Mouse (Mus musculus): ENCODE data around the gene Ttc23l. TPM values are rescaled to one million over a fixed set of nuclear protein-coding genes. Genes with fewer than 3 reads are reported as not detected.

Gene Ttc23l
- polyA plus RNA-seq, 2 experiments: not detected

DNA sequence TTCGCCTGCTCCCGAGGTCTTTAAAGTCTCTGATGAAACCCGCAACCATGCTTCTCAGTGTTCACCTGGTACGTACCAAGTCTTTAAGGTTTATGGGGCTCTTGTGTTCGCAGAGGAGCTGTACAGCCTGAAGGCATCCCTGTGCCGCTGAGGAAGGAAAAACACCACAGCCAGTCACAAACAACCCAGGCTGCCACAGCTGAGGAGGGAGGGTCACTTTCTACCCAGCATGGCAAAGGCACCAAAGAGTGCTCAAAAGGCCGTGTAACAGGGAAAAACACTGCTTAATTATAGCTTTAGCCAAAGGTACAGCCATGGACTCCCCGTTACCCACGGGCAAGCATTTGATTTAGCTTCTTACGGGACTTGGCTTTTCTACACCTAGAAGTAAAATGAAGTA, 36.4 kb upstream of the Ttc23l start:
- DNase-seq (ENCODE audit: low read depth in 3 of 3, low spot score in 3 of 3) (no peak), ATAC-seq (ENCODE audit: insufficient read depth) (no peak)
- Histone ChIP-seq H3K27ac (no peak overlapping the region), H3K36me3 (replicated peaks; ENCODE audit: control insufficient read depth, insufficient read depth, low read depth) (no peaks in the 10 kb centered on the region), H3K27me3 (ENCODE audit: control insufficient read depth, insufficient read depth, low read length) (no peaks in the 10 kb centered on the region), H3K4me2 (ENCODE audit: low read depth) (no peak overlapping the region), H3K9me3 (ENCODE audit: control insufficient read depth, low read length) (no peaks in the 10 kb centered on the region), H3K4me1 (replicated peaks; ENCODE audit: control insufficient read depth in 2 of 2, insufficient read depth in 2 of 2, low read length in 1 of 2) (peaks cover 0 to 4% of the 10 kb centered on the region in 2 experiments; a peak in 2 of 4 replicates), H3K9ac (replicated peaks) (no peak overlapping the region), H3K4me3 (ENCODE audit: insufficient read depth in 1 of 2, low read depth in 2 of 2, low read length in 2 of 2) (no peak overlapping the region)
- TF ChIP-seq CTCF (IDR thresholded peaks at IDR 0.05; ENCODE audit: low read depth): no peak
- no peak for TF ChIP-seq EP300 (IDR thresholded peaks at IDR 0.05; ENCODE audit: low read depth)
- WGBS (ENCODE audit: insufficient replicate concordance): 75% methylated on average over 10 of the region's 10 CpGs

DNA sequence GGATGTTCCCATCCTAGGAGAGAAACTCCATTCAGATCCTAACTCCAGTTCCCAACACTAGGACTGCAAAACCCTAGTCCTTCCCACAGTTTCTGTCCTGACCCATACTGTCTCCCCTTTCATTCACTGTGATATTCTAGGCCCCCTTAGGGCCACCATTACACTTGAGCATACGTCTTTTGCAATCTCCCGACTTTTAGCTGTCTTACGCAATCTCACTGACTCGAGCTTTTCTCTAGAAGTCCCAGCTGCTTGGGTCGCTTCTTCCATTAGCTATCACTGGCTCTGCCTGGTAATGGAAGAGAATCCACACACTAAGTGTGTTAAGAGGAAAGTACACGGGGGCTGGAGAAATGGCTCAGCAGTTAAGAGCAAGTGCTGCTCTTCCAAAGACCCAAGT, 34.6 kb upstream of the Ttc23l start:
- ATAC-seq (ENCODE audit: insufficient read depth) (no peak), DNase-seq (ENCODE audit: low read depth in 3 of 3, low spot score in 3 of 3) (no peak)
- H3K36me3 ChIP-seq (replicated peaks; ENCODE audit: control insufficient read depth, insufficient read depth, low read depth): no peaks in the 10 kb centered on the region
- WGBS (ENCODE audit: insufficient replicate concordance): 60% methylated on average over 6 of the region's 6 CpGs
- no peak overlapping the region for H3K27ac ChIP-seq
- no peaks in the 10 kb centered on the region for H3K27me3 ChIP-seq (ENCODE audit: control insufficient read depth, insufficient read depth, low read length)
- no peak overlapping the region for H3K4me3 ChIP-seq (ENCODE audit: insufficient read depth in 1 of 2, low read depth in 2 of 2, low read length in 2 of 2)
- no peak overlapping the region for H3K4me2 ChIP-seq (ENCODE audit: low read depth)
- no peak overlapping the region for H3K9ac ChIP-seq (replicated peaks)
- no peaks in the 10 kb centered on the region for H3K4me1 ChIP-seq (replicated peaks; ENCODE audit: control insufficient read depth in 2 of 2, insufficient read depth in 2 of 2, low read length in 1 of 2)
- TF ChIP-seq EP300 (IDR thresholded peaks at IDR 0.05; ENCODE audit: low read depth) (no peak), CTCF (IDR thresholded peaks at IDR 0.05; ENCODE audit: low read depth) (no peak)
- no peaks in the 10 kb centered on the region for H3K9me3 ChIP-seq (ENCODE audit: control insufficient read depth, low read length)

DNA sequence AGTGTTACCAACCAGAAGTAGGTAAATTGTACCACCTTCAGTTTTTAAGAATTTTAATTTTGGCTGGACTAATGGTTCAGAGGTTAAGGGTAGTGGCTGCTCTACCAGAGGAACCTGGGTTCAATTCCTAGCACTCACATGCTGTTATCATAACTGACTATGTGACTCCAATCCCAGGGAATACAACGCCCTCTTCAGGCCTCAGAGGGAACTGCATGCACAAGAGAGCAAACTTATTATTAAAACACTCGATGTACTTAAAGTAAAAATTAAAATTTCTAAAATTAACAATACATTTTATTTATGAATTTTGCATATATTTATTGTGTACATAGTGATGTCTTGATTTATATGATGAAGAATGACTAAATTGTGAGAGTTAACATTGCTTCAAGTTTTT, 28.1 kb upstream of the Ttc23l start:
- Histone ChIP-seq H3K27me3 (ENCODE audit: control insufficient read depth, insufficient read depth, low read length) (no peaks in the 10 kb centered on the region), H3K4me1 (replicated peaks; ENCODE audit: control insufficient read depth in 2 of 2, insufficient read depth in 2 of 2, low read length in 1 of 2) (no peaks in the 10 kb centered on the region), H3K27ac (no peak overlapping the region), H3K36me3 (replicated peaks; ENCODE audit: control insufficient read depth, insufficient read depth, low read depth) (no peaks in the 10 kb centered on the region), H3K4me2 (ENCODE audit: low read depth) (no peak overlapping the region), H3K9ac (replicated peaks) (no peak overlapping the region), H3K9me3 (ENCODE audit: control insufficient read depth, low read length) (no peaks in the 10 kb centered on the region), H3K4me3 (ENCODE audit: insufficient read depth in 1 of 2, low read depth in 2 of 2, low read length in 2 of 2) (no peak overlapping the region)
- TF ChIP-seq EP300 (IDR thresholded peaks at IDR 0.05; ENCODE audit: low read depth): no peak
- peak; percentile 33; the same call in 1 of the 2 replicates for TF ChIP-seq CTCF (IDR thresholded peaks at IDR 0.05; ENCODE audit: low read depth)
- 50% methylated on average over 2 of the region's 2 CpGs for WGBS (ENCODE audit: insufficient replicate concordance)
- DNase-seq (ENCODE audit: low read depth in 3 of 3, low spot score in 3 of 3): no peak
- no peak for ATAC-seq (ENCODE audit: insufficient read depth)

DNA sequence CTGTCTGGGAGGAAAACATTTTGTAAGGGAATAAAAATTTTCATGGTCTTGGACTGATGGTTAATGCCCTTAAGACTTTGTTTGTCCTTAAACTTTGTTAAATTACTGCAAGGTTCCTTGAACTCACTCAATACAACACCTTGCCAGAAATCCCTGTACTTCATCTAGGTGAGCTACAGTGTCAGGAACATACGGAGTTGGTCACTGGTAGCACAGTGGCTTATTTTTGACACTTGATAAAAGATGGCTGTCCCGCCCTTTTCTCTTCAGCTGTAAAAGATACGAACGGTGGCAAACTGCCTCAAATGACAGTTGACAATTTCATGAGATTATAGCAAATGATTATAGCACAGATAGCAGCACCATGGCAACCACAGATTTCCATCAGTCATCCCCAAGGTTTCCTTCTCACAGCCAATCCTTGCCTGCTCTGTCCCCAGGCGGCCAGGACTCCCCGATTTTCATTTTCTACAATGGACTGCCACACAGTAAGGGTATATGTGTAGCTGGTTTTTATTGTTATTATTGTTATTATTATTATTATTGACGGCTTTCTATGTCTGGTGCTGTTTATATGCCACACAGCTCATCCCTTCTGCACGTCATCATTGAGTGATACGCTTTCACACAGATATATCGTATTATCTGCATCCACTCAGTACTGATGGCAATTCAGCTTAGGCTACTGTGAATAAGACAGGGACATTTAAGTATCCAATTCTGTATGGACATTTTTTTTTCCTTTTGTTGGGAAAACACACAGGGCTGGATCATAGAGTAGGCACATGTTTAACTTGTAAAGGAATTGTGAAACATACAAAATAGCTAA, 26.1 kb upstream of the Ttc23l start:
- Histone ChIP-seq H3K36me3 (replicated peaks; ENCODE audit: control insufficient read depth, insufficient read depth, low read depth) (no peaks in the 10 kb centered on the region), H3K27me3 (ENCODE audit: control insufficient read depth, insufficient read depth, low read length) (no peaks in the 10 kb centered on the region), H3K9ac (replicated peaks) (no peak overlapping the region), H3K4me2 (ENCODE audit: low read depth) (no peak overlapping the region), H3K4me3 (ENCODE audit: insufficient read depth in 1 of 2, low read depth in 2 of 2, low read length in 2 of 2) (no peak overlapping the region), H3K27ac (no peak overlapping the region), H3K9me3 (ENCODE audit: control insufficient read depth, low read length) (no peaks in the 10 kb centered on the region), H3K4me1 (replicated peaks; ENCODE audit: control insufficient read depth in 2 of 2, insufficient read depth in 2 of 2, low read length in 1 of 2) (no peaks in the 10 kb centered on the region)
- no peak for DNase-seq (ENCODE audit: low read depth in 3 of 3, low spot score in 3 of 3)
- TF ChIP-seq EP300 (IDR thresholded peaks at IDR 0.05; ENCODE audit: low read depth): no peak
- TF ChIP-seq CTCF (IDR thresholded peaks at IDR 0.05; ENCODE audit: low read depth): no peak
- no peak for ATAC-seq (ENCODE audit: insufficient read depth)
- WGBS (ENCODE audit: insufficient replicate concordance): 64% methylated on average over 10 of the region's 10 CpGs

DNA sequence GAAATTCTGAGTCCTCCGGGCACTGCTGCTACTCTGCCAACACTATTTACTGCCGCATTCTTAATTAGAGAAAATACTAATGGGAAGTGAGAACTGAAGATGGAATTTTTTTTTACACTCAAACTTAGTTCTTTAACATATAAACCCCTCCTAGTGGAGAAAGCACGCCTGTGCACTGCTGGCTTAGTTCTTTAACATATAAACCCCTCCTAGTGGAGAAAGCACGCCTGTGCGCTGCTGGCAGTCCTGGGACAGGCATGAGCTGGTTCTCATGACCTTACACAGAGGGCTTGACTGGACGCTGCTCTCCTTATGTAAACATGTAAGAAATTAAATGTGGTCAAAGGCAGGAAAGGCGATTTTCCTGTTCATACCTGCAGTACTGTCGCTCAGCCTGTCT, 24.9 kb upstream of the Ttc23l start:
- peak; percentile 19 to 26 (median 22) for DNase-seq (ENCODE audit: low read depth in 3 of 3, low spot score in 3 of 3)
- TF ChIP-seq CTCF (IDR thresholded peaks at IDR 0.05; ENCODE audit: low read depth) (peak; percentile 77), EP300 (IDR thresholded peaks at IDR 0.05; ENCODE audit: low read depth) (no peak)
- Histone ChIP-seq H3K9me3 (ENCODE audit: control insufficient read depth, low read length) (no peaks in the 10 kb centered on the region), H3K27ac (no peak overlapping the region), H3K27me3 (ENCODE audit: control insufficient read depth, insufficient read depth, low read length) (no peaks in the 10 kb centered on the region), H3K36me3 (replicated peaks; ENCODE audit: control insufficient read depth, insufficient read depth, low read depth) (no peaks in the 10 kb centered on the region), H3K4me2 (ENCODE audit: low read depth) (no peak overlapping the region), H3K4me3 (ENCODE audit: insufficient read depth in 1 of 2, low read depth in 2 of 2, low read length in 2 of 2) (no peak overlapping the region), H3K4me1 (replicated peaks; ENCODE audit: control insufficient read depth in 2 of 2, insufficient read depth in 2 of 2, low read length in 1 of 2) (no peaks in the 10 kb centered on the region), H3K9ac (replicated peaks) (no peak overlapping the region)
- WGBS (ENCODE audit: insufficient replicate concordance): 47% methylated on average over 8 of the region's 8 CpGs
- no peak for ATAC-seq (ENCODE audit: insufficient read depth)
